Mouse (Mus musculus): ENCODE measurements around the gene Lpcat1. TPM values are rescaled to one million over a fixed set of nuclear protein-coding genes. Genes with fewer than 3 reads are reported as not detected.

The Lpcat1 gene
- polyA plus RNA-seq, 1 experiment from 2014 or later: 62.3 TPM

DNA sequence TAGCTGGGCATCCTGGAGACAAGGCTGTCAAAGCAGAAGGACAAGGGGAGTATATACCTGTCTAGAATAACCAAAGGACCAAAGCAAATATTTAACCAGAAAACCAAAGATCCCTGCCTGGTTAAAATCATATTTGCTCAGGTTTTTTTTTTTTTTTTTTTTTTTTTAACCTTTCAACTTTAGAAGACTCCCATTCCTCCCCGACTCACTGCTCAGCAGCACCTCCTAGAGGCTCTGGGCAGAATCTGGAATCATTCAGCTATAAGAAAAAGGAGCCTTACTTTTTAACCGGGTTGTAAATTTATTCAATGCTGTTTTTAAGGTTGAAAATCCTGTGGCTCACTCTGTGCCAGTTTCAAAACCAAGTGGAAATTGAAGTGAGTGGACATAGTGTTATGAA lies 35.7 kb downstream of the Lpcat1 start:
- peaks cover 15% of the 10 kb centered on the region for H3K36me3 ChIP-seq (ENCODE audit: control insufficient read depth, insufficient read depth)
- H3K27me3 ChIP-seq (replicated peaks; ENCODE audit: control insufficient read depth, insufficient read depth, low read length): no peaks in the 10 kb centered on the region
- 69% methylated on average over 2 of the region's 2 CpGs for WGBS
- H3K9me3 ChIP-seq (ENCODE audit: control insufficient read depth, low read length): no peaks in the 10 kb centered on the region
- no peak overlapping the region for H3K4me2 ChIP-seq (ENCODE audit: low read length)
- H3K4me3 ChIP-seq (replicated peaks; ENCODE audit: low read length): no peak overlapping the region
- no peak overlapping the region for H3K9ac ChIP-seq (replicated peaks; ENCODE audit: low read depth, low read length)
- H3K4me1 ChIP-seq (replicated peaks; ENCODE audit: control insufficient read depth, insufficient read depth, low read length): no peaks in the 10 kb centered on the region
- no peak overlapping the region for H3K27ac ChIP-seq (ENCODE audit: low read length)
- no peak for ATAC-seq

DNA sequence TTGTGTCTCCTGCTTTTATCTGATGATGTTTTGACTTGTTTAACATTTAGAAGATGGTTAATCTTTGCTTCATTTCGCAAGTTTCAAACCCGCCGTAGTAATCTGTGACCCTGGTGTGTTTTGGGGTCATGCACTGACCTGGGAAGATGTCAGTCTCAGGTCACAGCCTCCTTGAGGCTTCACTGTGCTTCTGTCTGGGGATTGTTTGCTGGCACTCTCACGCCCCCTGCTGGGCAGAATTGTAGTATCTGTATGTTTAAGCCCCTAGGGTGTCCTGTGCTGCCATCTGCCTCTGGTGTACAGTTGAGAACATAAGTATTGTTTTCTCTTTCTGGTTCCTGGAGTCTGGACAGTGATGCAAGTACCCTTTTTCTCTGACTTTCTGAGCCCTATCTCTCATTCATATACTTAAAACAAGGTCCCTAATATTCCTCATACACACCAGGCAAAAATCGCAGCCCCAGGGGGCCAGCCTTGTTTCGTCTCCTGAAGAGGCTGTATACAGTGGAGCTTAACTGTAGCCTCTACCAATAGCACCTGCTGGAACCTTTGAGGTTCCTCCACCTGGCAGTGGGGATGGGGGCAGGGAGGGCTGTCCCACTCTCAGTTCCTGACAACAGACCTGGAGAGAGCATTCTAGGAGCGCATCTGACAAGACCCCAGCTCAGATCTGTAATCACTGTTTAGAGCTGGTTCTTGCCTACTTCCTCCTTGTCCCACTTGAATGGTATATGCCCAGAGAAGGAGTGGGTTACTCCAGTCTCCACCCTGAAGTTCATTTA lies 38.9 kb downstream of the Lpcat1 start:
- Histone ChIP-seq H3K9me3 (ENCODE audit: control insufficient read depth, low read length) (no peaks in the 10 kb centered on the region), H3K4me3 (replicated peaks; ENCODE audit: low read length) (no peak overlapping the region), H3K4me1 (replicated peaks; ENCODE audit: control insufficient read depth, insufficient read depth, low read length) (no peaks in the 10 kb centered on the region; the same call in 1 of the 2 replicates), H3K27me3 (replicated peaks; ENCODE audit: control insufficient read depth, insufficient read depth, low read length) (no peaks in the 10 kb centered on the region), H3K9ac (replicated peaks; ENCODE audit: low read depth, low read length) (no peak overlapping the region), H3K4me2 (ENCODE audit: low read length) (no peak overlapping the region), H3K27ac (ENCODE audit: low read length) (no peak overlapping the region), H3K36me3 (ENCODE audit: control insufficient read depth, insufficient read depth) (peaks cover 9% of the 10 kb centered on the region)
- 77% methylated on average over 7 of the region's 7 CpGs for WGBS
- ATAC-seq: peak; percentile 78

DNA sequence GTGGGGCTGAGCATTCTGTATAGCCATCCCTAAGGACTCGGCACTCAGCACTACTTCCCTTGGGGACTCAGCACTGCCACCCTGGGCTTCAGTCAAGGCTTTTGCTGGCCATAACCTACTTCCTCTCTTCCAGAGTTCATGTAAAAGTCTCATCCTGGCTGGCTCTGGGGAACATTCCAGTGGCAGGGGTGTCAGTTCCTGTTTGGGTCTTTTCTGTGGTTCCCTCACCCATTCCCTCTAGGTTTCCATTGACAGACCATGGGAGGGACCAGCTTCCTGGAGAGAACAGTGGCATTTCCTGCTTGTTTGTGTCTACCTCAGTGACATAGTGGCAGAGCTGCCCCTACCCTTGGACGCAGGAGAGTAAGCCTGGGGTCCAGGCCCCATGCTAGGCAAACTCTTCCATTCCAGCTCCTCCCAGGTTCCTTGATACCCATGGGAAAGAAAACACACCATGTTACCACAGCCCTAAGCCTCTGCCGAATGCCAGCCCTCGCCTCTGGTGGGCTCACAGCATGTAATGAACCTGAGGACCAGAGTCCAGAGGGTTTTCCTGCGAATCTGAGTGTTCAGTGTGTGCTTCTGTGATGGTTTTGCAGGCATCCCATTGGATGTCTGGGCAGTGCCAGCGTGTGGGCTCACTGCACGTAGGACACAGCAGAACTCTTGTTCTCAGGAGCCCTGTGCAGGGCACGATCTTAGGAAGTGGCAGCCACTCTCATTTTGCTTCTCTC lies 42.0 kb downstream of the Lpcat1 start:
- Histone ChIP-seq H3K36me3 (ENCODE audit: control insufficient read depth, insufficient read depth) (peaks cover 4% of the 10 kb centered on the region), H3K4me2 (ENCODE audit: low read length) (no peak overlapping the region), H3K9me3 (ENCODE audit: control insufficient read depth, low read length) (no peaks in the 10 kb centered on the region), H3K9ac (replicated peaks; ENCODE audit: low read depth, low read length) (no peak overlapping the region), H3K4me3 (replicated peaks; ENCODE audit: low read length) (no peak overlapping the region), H3K27me3 (replicated peaks; ENCODE audit: control insufficient read depth, insufficient read depth, low read length) (no peaks in the 10 kb centered on the region), H3K4me1 (replicated peaks; ENCODE audit: control insufficient read depth, insufficient read depth, low read length) (no peaks in the 10 kb centered on the region; the same call in 1 of the 2 replicates), H3K27ac (ENCODE audit: low read length) (no peak overlapping the region)
- no peak for ATAC-seq
- WGBS: 89% methylated on average over 8 of the region's 8 CpGs

DNA sequence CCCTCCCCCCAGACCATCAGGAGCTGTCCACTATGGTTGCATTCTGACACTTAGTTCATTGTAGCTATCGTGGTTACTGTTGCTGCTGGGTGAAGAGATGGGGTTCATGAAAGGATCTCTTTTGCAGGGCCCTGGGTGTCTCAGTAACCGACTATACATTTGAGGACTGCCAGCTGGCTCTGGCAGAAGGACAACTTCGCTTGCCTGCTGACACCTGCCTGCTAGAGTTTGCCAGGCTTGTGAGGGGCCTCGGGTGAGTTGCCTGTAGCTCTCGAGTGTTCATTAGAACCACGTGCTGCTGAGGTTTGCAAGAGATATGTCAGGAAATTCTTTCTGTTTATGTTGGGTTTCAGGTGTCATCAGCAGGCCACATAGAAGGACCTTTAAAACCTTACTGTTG lies 42.9 kb downstream of the Lpcat1 start:
- Histone ChIP-seq H3K4me2 (ENCODE audit: low read length) (no peak overlapping the region), H3K4me1 (replicated peaks; ENCODE audit: control insufficient read depth, insufficient read depth, low read length) (no peaks in the 10 kb centered on the region; the same call in 1 of the 2 replicates), H3K9ac (replicated peaks; ENCODE audit: low read depth, low read length) (no peak overlapping the region), H3K27me3 (replicated peaks; ENCODE audit: control insufficient read depth, insufficient read depth, low read length) (no peaks in the 10 kb centered on the region), H3K27ac (ENCODE audit: low read length) (no peak overlapping the region), H3K36me3 (ENCODE audit: control insufficient read depth, insufficient read depth) (peaks cover 8% of the 10 kb centered on the region), H3K9me3 (ENCODE audit: control insufficient read depth, low read length) (no peaks in the 10 kb centered on the region), H3K4me3 (replicated peaks; ENCODE audit: low read length) (no peak overlapping the region)
- ATAC-seq: no peak
- WGBS: 67% methylated on average over 6 of the region's 6 CpGs

DNA sequence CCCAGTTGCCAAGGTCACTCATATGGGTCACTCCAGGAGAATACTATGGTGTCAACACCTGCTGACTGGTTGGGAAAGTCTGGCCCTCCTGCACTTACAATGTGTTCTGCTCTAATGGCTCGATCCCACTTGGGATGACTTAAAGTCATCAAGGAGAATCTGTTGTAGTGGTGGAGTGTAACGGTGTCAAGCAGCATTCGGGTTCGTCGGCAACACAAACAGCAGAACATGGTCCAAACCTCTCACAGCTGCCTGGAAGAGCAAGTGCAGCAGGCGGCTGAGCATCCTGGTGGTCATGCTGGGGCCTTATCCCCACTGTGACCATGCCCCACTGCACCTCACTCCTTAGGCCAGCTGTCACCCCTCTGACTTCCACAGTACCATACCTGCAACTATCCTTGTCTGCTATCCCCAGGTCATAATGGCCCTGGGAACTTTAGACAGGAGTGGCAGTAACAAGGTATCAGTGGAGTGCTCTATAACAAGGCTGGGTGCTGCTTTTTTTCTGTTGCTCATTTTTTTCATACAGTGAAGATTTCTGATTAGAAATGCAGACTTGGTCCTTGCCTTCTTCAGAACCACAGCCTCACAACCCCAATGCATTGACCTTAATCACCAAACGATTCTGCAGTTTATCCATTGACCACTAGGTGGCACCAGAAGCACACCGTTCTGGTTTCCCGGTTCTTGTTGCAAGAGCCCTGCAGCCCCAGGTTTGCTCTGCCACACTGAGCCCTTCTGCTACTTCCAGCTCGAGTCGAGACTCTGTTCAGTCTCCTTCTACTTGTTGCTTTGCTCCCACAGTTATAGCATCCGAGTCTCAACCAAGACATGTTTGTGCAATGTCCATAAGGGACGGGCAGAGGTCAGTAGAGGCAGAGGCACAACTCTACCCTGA lies 46.0 kb downstream of the Lpcat1 start:
- no peak overlapping the region for H3K4me3 ChIP-seq (replicated peaks; ENCODE audit: low read length)
- H3K4me2 ChIP-seq (ENCODE audit: low read length): no peak overlapping the region
- no peaks in the 10 kb centered on the region for H3K27me3 ChIP-seq (replicated peaks; ENCODE audit: control insufficient read depth, insufficient read depth, low read length)
- peaks cover 11% of the 10 kb centered on the region for H3K36me3 ChIP-seq (ENCODE audit: control insufficient read depth, insufficient read depth)
- no peaks in the 10 kb centered on the region; the same call in 1 of the 2 replicates for H3K4me1 ChIP-seq (replicated peaks; ENCODE audit: control insufficient read depth, insufficient read depth, low read length)
- no peaks in the 10 kb centered on the region for H3K9me3 ChIP-seq (ENCODE audit: control insufficient read depth, low read length)
- no peak overlapping the region for H3K27ac ChIP-seq (ENCODE audit: low read length)
- peak; percentile 57 for ATAC-seq
- WGBS: 59% methylated on average over 13 of the region's 13 CpGs
- no peak overlapping the region for H3K9ac ChIP-seq (replicated peaks; ENCODE audit: low read depth, low read length)

DNA sequence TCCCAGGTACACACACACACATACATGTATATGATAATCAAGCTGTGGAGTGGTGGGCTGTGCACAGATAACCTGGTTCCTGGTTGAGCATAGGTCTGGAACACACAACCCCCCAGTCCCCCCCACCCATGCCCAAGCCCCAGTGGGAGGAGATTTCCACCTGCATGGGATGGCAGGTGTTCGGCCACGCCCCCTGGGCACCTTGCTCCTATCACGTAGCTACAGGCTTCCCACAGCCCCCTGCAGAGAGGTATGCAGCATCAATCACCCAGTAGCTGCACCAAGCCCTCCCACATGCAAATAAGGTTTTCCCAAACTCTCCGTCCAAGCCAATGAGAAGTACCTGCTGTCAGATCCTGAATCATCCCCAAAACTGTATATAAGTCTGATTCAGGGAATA lies 49.9 kb downstream of the Lpcat1 start:
- no peaks in the 10 kb centered on the region for H3K27me3 ChIP-seq (replicated peaks; ENCODE audit: control insufficient read depth, insufficient read depth, low read length)
- H3K36me3 ChIP-seq (ENCODE audit: control insufficient read depth, insufficient read depth): peaks cover 11% of the 10 kb centered on the region
- no peak overlapping the region for H3K27ac ChIP-seq (ENCODE audit: low read length)
- WGBS: 73% methylated on average over 4 of the region's 4 CpGs
- H3K4me3 ChIP-seq (replicated peaks; ENCODE audit: low read length): no peak overlapping the region
- no peak overlapping the region for H3K9ac ChIP-seq (replicated peaks; ENCODE audit: low read depth, low read length)
- ATAC-seq: no peak
- no peaks in the 10 kb centered on the region for H3K9me3 ChIP-seq (ENCODE audit: control insufficient read depth, low read length)
- no peak overlapping the region for H3K4me2 ChIP-seq (ENCODE audit: low read length)
- no peaks in the 10 kb centered on the region for H3K4me1 ChIP-seq (replicated peaks; ENCODE audit: control insufficient read depth, insufficient read depth, low read length)

DNA sequence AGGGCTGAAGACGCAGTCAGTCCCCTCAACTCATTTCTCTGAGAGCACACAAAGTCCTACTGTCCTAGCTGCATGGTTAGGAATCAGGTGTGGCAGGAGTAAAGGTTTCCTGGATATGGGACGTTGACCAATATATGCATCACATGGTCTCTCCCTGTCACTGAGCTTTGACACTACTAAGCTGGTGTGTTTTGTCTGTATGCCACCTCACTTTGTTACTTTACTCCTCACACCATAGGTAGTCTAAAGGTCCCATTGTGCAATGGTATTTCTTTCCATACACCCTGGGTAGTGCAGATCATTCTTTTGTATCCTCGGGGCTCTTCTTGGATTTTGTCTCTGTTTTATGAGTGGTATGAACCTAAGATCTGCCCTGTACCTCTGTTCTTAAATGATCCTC lies 66.7 kb downstream of the Lpcat1 start:
- Histone ChIP-seq H3K9ac (replicated peaks; ENCODE audit: low read depth, low read length) (no peak overlapping the region), H3K9me3 (ENCODE audit: control insufficient read depth, low read length) (no peaks in the 10 kb centered on the region), H3K27me3 (replicated peaks; ENCODE audit: control insufficient read depth, insufficient read depth, low read length) (peaks cover 28% of the 10 kb centered on the region), H3K4me2 (ENCODE audit: low read length) (no peak overlapping the region), H3K4me3 (replicated peaks; ENCODE audit: low read length) (no peak overlapping the region), H3K27ac (ENCODE audit: low read length) (no peak overlapping the region), H3K36me3 (ENCODE audit: control insufficient read depth, insufficient read depth) (no peaks in the 10 kb centered on the region), H3K4me1 (replicated peaks; ENCODE audit: control insufficient read depth, insufficient read depth, low read length) (peaks cover 11% of the 10 kb centered on the region)
- 86% methylated on average over 3 of the region's 3 CpGs for WGBS
- ATAC-seq: no peak

DNA sequence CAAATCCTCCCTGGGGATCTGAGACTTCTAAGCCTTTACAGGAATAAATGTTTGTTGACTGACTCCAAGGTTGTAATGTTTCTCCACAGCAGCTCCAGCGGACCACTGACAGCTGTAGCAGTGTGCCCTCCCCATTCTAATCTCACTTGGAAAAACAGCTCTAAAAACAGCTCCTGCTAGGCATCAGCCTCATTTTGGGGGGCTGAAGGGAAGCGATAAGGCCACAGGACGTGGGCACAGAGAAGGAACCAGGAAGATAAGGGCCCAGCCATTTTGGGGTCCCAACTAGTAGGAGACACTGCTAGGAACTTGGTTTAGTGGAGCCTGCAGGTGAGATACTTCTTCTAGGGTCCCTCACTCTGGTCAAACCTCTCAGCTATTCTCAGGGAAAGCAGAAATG lies 68.3 kb downstream of the Lpcat1 start:
- Histone ChIP-seq H3K9me3 (ENCODE audit: control insufficient read depth, low read length) (no peaks in the 10 kb centered on the region), H3K27ac (ENCODE audit: low read length) (no peak overlapping the region), H3K9ac (replicated peaks; ENCODE audit: low read depth, low read length) (no peak overlapping the region), H3K4me2 (ENCODE audit: low read length) (no peak overlapping the region), H3K4me1 (replicated peaks; ENCODE audit: control insufficient read depth, insufficient read depth, low read length) (peaks cover 11% of the 10 kb centered on the region), H3K27me3 (replicated peaks; ENCODE audit: control insufficient read depth, insufficient read depth, low read length) (peaks cover 28% of the 10 kb centered on the region), H3K36me3 (ENCODE audit: control insufficient read depth, insufficient read depth) (no peaks in the 10 kb centered on the region), H3K4me3 (replicated peaks; ENCODE audit: low read length) (no peak overlapping the region)
- 73% methylated on average over 3 of the region's 3 CpGs for WGBS
- no peak for ATAC-seq

DNA sequence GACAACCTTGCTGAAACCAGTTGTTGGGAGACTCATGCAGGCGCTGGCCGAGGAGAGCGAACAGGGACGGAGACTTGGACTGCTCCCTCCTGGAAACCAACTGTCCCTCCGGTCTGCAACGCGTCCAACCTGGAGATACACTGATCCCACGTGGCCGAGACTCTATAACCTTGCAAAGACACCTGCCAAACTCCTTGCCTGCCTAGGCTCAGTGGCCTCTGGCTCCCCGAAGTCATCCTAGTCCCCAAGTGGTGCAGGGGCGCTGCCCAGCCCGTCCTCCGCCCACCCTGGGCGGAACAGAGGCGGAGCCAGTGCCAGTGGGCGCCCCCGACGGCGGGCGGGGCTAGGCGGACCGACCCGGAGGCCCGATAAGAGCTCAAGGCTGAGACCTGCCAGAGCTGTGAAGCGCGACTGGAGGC lies 69.4 kb downstream of the Lpcat1 start, which contains the start of gene Slc6a3:
Slc6a3 (plus strand) TSS at position 345 of the 419 bp plus-strand sequence.
- no peaks in the 10 kb centered on the region for H3K9me3 ChIP-seq (ENCODE audit: control insufficient read depth, low read length)
- H3K4me3 ChIP-seq (replicated peaks; ENCODE audit: low read length): peak within 1 kb of the TSS; percentile 47
- no peaks in the 10 kb centered on the region for H3K36me3 ChIP-seq (ENCODE audit: control insufficient read depth, insufficient read depth)
- H3K27ac ChIP-seq (ENCODE audit: low read length): no peak within 1 kb of the TSS
- peaks cover 11% of the 10 kb centered on the region for H3K4me1 ChIP-seq (replicated peaks; ENCODE audit: control insufficient read depth, insufficient read depth, low read length)
- H3K27me3 ChIP-seq (replicated peaks; ENCODE audit: control insufficient read depth, insufficient read depth, low read length): peaks cover 28% of the 10 kb centered on the region
- under 1% methylated on average over 26 of the region's 26 CpGs for WGBS
- peak within 1 kb of the TSS; percentile 82 for H3K4me2 ChIP-seq (ENCODE audit: low read length)
- peak; percentile 84 for ATAC-seq
- H3K9ac ChIP-seq (replicated peaks; ENCODE audit: low read depth, low read length): peak within 1 kb of the TSS; percentile 44

Data from forebrain, embryonic 16.5 days (tissue).